Mouse (Mus musculus): Measurements from ENCODE around the gene Abhd4. TPM values are rescaled to one million over a fixed set of nuclear protein-coding genes. Genes with fewer than 3 reads are reported as not detected.
"Not testable (repeated sequence)": the region's sequence is repeated elsewhere in the genome, so short reads cannot be mapped to it uniquely, and the experiment has no call there.

The Abhd4 gene
- total RNA-seq, 2 experiments from 2014 or later = 52.2 to 59.7 TPM

DNA sequence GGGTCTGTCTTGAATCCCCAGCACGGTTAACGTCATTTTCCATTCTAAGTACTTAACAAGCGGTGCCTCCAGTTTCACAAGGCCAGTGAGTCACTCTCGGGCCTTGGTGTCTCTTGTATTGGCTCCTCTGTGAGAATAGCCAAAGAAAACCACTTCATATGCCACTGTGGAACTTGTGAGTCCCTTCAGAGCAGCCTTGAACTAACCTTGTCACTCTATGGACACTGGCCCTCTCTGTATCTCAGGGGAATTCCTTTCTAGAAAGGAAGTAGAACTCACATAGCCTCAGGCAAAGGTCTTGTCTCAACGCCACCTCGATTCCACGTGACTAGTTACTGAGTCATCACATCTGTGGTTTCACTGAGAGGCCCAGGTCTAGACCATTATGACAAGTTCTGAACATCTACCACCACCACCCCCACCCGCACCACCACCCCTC is 31.7 kb upstream of the Abhd4 start:
- DNase-seq = no peak
- intact Hi-C loops (cut with DNase I) = no loop called here

DNA sequence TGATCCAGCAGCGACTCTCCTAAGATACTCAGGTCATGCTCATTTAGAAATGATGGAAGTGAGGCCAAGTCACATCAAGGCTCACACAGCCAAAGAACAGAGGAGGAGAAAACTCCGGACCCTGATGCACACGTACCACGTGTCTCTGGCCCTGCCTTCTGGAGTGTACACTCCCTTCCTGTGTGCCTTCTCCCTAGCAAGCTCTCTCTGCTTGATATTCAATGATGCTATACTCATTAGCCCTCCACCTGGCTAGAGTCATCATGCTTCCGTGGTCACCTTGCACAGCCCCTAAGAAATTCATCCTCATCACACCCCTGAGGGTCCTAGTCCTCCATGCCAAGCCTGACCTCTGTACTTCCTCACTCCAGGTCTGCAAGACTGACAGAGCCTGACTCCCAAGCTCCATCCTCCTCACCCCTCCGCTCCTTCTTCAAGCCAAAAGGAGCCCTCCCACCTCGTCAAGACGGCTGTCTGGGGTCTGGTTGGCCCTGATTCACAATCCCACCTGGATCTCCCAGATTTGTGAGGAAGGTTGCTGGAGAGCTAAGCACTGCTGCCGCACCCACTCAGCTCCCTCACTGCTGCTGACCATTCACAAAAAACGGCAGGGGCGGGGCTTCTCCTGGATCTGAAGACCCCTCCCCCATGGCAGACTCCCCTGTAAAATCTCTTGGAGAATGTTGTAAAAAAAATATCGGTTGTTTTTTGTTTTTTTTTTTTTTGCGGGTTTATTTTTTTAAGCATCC is 30.5 kb upstream of the Abhd4 start:
- intact Hi-C loops (cut with DNase I) = no loop called here
- DNase-seq = no peak

DNA sequence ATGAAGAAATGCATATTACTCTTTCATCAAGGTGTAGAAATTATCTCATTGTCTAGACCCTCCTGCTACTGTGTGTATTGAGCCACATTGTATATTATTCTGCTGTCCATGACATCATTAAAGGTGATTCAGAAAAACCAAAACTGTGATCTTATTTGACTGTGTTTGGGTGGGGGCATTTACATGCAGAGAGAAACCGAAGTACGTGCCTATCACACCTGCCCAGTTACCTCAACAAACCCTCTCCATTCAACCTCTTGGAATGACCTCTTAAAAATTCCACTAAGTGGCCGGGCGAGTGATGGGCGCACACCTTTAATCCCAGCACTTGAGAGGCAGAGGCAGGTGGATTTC is 29.9 kb upstream of the Abhd4 start:
- no peak for DNase-seq
- intact Hi-C loops (cut with DNase I) = no loop called here

DNA sequence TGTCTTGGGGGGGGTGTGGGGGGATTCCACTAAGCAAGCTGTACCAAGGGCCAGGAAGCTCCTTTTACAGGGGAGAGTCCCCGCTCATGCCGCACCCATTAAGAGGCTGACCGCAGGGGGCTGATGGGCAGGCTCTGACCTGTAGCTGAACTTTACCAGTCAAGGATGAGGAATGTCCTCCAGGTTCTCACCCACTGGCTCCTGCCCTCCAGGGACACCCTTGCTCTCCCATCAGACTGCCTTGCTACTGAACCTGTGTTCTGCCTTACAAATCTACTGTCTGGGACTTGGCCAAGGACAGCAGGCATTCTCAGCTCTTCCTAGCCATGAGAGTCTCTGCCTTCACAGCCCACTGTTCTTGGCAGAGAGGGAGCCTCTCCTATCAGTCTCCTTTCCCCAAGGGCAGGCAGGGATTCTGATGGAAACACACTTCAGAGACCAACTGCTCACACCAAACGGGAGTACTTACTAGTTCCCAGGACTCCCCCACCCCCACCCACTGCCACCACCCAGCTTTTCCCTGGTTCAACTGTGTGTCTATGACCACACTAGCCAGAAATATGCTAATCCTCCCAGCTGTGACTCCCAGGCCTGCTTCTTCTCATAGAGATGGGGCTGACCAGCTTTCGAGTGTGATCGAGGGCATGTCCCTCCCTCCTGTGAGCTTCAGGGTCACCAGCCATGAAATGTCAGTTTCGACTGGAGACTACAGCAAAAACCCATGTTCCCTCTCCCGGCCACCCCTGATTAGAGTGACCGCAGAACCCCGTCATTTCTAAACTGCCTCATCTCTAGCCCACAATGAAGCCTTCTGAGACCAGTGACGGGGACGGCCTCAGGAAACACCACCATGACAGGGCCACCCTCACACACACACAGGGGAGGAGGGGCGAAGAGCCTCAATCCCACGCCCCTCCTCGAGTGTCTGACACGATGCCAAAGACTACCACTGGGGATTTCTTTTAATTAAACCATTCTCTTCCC is 29.2 kb upstream of the Abhd4 start:
- peak in 1 of 2 experiments; percentile 9 for DNase-seq
- intact Hi-C loops (cut with DNase I) = loop anchor here (5.0 kb wide), 1 partner anchor 418 kb away; the partner anchor contains the start of genes Cdh24 and Gm17606

DNA sequence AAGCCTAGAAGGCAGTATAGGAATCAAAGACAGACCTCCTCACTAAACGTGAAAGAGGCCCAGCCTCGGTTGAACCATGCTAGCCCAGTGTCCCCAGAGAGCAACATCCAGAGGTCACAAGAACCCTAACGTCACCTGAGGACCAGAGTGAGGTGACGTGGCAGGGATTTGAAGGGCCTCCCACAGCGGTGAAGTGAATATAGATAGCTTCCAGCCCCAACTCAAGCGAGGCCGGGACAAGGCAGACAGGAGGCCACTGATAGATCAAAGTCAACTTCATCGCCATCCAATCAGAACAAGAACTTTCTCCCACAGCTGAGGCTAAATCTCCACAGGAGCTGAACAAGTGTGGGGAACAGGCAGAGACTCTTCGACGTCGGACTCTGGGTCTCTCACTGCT is 28.3 kb upstream of the Abhd4 start:
- DNase-seq = no peak
- intact Hi-C loops (cut with DNase I) = loop anchor here (2.0 to 5.0 kb wide), 2 partner anchors 161 to 417 kb away; partner anchors contain the start of genes Cdh24 and Gm17606

DNA sequence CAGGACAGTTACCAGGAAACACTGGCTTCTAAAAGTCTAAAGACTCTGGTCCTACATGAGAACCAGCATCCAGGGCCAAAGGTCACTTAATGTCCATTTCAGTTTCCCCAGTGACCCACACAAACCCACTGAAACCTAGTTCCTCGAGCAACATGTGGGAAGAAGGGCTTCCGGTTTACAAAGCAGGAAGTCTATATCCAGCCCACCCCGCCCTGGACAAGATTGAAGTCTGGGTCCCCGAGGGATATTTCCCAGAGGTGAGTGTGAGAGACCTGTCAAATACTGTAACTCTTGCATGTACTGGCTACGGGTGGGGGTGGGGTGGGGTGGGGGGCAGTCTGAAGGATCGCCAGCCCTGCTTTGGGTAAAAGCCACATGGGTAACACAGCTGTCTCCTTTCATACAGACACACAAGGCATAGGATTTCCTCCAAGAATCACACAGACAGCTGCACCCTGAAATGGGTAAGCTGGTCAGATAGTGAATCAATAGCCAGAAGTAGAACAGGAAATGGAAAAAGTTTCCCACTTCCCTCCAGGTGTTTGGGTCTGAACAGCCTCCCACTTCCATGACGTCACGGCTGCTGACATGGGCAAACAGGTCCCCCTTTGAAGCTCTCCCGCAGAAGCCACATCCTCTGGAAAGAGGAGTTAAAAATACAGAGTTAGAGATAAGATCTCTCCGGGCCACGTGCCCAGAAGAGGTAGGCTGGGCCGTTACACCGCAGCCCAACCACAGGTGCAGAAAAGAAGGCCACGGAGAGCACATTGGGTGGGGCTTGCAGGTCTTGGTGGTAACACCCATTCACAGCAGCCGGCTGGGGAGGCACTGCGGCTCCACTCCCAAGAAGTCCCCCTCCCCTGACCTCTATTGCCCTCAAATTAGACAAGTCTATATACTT is 26.8 kb upstream of the Abhd4 start:
- intact Hi-C loops (cut with DNase I) = loop anchor here (2.0 to 5.0 kb wide), 2 partner anchors 162 to 415 kb away; partner anchors contain the start of genes Cdh24 and Gm17606
- peak; percentile 45 to 50 for DNase-seq

DNA sequence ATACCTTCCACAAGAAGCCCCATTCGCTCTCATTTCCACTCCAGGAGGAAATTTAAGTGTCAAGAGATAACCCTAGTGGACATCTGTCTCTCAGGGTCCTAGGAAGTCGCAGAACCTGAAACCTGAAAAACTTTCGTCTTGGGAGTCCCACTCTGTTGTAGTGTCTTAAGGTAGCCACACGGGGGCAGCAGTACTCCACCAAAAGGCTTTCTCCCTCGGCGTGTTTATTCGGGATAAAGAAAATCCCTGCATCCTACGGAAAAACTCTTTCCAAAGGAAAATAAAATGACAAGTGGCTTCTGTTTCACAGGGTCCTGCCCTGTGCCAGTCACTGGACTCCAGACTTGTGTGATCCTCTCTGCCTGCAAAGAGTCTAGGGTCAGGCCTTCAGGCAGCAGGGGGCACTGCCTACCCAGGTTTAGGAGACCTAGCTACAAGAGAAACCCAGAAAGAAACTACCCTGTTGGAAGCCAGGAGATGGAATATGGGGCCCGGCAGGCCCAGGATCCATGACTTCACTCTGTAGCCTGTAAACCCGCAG is 26.0 kb upstream of the Abhd4 start:
- intact Hi-C loops (cut with DNase I) = loop anchor here (1.0 to 5.0 kb wide), 6 partner anchors 163 to 414 kb away; partner anchors contain the start of genes Cdh24 and Gm17606
- DNase-seq = peak; percentile 76 to 80

DNA sequence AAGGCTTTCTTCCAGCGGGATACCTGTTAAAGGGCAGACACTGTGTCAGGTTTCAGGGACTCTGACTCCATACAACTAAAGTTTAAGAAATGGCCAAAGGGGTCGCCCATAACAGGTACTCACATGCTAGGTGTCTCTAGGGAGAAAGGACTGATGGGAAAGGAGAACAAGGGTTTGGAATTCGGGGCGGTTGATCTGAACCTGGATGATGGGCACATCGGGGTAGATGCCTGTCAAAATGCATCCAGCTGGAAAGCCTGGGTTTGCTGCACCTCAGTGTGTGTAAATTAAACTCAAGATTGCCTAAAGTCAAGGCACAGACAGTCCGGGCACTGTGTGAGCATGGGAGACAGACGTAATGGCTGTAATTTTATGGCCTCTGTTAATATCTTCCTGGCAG is 25.5 kb upstream of the Abhd4 start:
- intact Hi-C loops (cut with DNase I) = loop anchor here (1.0 to 5.0 kb wide), 5 partner anchors 184 to 414 kb away; partner anchors contain the start of genes Cdh24 and Gm17606
- no peak for DNase-seq

DNA sequence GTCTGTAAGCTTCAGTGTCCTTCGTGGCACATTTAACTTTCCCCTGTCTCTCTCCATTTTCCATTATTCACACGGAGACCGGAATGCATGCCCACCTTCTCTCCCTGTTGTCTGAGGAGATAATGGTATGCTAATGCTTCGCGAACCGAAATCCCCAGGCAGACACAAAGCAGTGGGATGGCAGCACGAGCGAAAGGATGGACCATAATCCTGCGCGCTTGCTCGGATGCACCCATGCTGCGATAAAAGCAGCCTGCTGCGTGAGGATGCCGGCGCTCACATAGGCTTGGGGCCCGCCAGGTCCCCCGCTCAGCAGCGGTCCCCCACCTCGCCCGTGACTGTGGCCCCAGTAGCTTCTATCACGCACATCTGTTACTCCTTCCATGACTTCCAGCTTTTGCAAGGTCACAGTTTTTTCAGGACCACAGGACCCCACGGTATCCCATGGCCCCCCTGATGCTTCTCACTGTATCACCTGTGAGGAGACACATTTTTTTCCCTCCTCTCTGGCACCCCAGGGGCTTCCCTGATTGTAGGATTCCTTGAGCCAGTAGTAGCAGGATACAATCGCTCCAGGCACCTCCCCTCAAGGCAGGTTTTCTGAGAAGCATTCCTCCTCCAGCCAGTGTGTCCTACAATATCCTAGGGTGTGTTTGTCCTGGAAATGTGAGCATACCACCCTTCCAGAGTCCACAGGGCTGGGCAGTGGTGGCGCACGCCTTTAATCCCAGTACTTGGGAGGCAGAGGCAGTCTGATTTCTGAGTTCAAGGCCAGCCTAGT is 24.9 kb upstream of the Abhd4 start:
- intact Hi-C loops (cut with DNase I) = loop anchor here (1.0 to 5.0 kb wide), 5 partner anchors 184 to 413 kb away; partner anchors contain the start of genes Cdh24 and Gm17606
- DNase-seq = no peak

DNA sequence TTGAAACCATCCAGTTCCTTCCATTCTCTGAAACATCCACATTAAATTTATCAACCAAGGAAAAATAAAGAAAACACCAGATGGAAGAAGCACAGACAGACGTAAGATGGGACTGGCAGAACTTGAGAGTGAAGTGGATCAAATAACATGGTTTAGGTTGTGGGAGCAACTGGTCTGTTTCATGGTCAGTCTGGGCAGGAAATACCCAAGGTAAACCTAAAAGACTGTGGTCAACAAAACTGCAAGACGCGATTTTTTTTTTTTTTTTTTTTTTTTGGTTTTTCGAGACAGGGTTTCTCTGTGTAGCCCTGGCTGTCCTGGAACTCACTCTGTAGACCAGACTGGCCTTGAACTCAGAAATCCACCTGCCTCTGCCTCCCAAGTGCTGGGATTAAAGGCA is 24.1 kb upstream of the Abhd4 start:
- DNase-seq = not testable (repeated sequence)
- intact Hi-C loops (cut with DNase I) = loop anchor here (2.0 to 10.0 kb wide), 3 partner anchors 183 to 455 kb away; partner anchors contain the start of genes 1700123O20Rik, Acin1, Cdh24 and Gm17606

DNA sequence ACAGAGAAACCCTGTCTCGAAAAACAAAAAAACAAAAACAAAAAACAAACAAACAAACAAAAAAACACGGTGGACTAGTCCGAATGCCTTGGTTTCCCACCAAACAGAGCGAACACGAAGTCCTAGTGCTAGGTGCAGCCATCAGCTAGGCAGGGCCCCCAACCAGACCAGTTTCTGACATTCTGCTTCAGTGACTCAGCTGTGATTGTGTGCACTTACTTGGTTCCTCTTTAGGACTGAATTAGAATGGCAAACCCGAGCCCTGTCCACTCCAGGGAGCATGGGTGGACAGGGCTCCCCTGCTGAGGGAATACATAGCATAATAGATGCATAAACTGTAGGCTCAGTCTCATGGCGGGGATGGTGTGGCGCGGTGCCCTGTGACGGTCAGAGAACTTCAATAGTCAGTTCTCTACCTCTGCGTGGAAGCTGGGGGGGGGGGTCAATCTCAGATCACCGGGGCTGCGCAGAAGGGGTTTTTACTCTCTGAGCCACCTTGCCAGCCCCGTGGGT is 23.3 kb upstream of the Abhd4 start:
- intact Hi-C loops (cut with DNase I) = loop anchor here (10.0 kb wide), 1 partner anchor 454 kb away; the partner anchor contains the start of genes 1700123O20Rik and Acin1
- no peak for DNase-seq

DNA sequence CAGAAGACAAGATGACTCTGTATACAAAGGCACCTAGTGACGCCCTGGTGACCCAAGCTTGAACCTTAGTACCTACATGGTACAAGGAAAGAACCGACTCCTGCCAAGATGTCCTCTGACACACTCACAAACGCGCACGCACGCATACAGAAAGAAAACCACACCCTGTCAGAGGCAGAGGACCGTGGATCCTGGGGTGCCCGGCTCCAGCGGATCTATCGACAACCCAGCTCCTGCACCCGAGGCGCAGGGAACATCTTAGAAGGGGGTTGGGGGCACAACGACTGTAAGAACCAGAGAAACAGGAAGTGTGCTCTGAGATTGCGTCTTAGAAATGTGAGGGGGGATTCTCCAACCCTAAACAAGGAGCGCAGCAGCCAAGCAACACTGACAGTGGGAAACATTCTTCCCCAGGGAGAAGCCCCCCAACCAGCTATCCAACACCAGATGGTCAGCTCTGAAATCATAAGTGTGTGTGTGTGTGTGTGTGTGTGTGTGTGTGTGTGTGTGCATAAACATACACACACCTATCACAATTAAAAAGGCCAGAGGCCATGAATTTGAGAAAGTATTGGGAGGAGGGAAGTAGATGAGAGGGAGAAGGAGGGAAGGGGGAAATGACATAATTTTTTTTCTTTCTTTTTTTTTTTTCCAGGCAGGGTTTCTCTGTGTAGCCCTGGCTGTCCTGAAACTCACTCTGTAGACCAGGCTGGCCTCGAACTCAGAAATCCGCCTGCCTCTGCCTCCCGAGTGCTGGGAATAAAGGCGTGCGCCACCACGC is 22.6 kb upstream of the Abhd4 start:
- intact Hi-C loops (cut with DNase I) = loop anchor here (10.0 kb wide), 1 partner anchor 453 kb away; the partner anchor contains the start of genes 1700123O20Rik and Acin1
- no peak for DNase-seq

DNA sequence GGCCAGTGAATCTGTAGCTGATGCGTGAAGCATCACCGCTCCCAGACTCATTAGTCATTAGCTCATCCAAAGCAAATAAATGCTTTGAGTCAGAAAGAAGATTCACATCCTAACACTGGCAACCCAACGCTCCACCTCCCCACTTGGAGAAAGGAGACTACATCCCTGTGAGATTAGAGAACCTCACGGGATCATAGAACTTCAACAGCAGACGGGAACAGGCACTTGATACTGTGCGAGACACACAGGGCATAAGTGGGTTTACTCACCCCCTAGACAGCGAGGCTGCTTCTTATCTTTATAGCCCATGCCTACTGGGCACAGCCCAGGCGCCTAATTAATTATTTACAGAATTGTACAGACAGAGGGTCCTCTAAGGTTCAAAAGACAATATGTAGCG is 21.8 kb upstream of the Abhd4 start:
- intact Hi-C loops (cut with DNase I) = loop anchor here (10.0 kb wide), 1 partner anchor 453 kb away; the partner anchor contains the start of genes 1700123O20Rik and Acin1

DNA sequence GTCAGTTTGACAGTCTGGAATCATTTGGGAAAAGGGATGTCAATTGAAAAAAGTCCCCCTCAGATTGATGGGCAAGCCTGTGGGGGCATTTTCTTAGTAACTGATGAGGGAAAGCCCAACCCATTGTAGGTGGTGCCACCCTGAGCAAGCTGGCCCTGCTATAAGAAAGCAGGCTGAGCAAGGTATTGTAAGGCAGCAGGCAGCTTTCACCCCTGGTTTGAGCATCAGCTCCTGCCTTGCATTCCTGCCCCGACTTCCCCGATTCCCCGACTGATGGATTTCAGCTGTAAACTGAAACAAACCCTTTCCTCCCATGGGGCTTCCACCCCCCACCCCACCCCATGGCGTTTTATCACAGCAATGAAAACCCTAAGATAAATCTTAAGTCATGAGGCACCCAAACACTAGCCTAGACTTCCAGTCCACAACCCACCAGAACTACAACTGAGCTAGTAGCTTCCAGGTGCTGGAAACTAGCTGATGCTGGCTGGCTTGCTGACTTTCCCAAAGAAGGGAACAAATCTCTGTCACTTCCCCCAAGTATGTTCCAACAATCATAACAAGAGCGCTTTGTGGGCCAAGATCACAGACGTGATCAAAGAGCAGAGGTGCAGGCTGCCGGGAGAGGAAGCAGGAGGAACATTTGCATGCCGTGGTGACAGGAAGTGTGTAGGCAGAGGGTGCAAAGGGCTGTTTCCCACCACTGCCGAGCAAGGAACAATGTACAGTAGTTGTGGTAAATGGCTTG is 21.0 kb upstream of the Abhd4 start:
- intact Hi-C loops (cut with DNase I) = loop anchor here (10.0 kb wide), 1 partner anchor 452 kb away; the partner anchor contains the start of genes 1700123O20Rik and Acin1
- DNase-seq = peak in 1 of 2 experiments; percentile 48

More for the DNA sequence above, 21.8 kb upstream of the Abhd4 start:
- no peak for DNase-seq

DNA sequence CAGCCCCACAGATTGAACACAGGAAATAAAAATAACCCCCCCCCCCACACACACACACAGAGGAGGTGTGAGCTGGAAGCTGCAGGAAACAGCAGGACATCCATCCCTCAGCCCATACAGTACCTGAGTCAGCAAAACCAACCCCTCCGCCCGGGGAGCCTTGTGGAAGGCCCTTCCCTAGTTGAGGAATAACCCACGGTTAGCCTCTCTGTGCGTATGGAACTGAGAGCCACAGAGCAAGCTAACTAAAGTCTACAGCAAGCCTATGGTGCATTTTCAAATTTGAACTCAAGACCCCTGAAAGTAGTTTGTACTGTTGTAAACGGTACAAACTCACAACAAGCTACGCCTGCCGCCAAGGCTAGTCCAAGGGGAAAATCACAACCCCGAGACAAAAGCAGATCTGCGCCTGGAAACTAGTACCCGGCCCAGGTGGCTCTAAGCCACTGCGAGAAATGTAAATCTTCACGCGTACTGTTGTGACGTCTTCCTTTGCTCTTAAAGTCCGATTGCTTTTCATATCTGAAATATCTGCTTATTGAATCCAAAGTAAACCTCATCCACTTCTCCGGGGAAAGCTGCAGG is 20.3 kb upstream of the Abhd4 start:
- DNase-seq = peak in 1 of 2 experiments; percentile 14
- intact Hi-C loops (cut with DNase I) = loop anchor here (10.0 kb wide), 1 partner anchor 451 kb away; the partner anchor contains the start of genes 1700123O20Rik and Acin1

All from heart, postnatal 36 days (tissue).